In the genomic region with DNA sequence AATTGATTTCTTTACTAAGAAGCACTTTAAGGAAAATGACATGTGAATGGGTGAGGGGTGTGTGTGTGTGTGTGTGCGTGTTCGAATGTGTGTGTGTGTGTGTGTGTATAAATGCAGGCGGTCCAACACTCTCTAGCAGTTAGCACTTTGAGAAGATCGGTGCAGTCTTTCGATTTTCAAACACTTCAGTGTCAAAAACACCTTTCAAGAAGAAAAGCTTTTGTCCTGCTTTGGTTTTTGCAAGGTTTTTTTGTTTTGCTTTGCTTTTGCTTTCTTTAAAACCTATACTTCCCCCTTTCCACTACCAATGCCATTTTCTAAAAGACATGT, we compare ENCODE assay signal across 9 mouse cellular contexts. TPM values are rescaled to one million over a fixed set of nuclear protein-coding genes. Genes with fewer than 3 reads are reported as not detected.
DNase-seq lines count a peak whose midpoint lies in the region; ATAC-seq and TF ChIP-seq lines count a peak whose summit lies in the region.
"Had no signal": no experiment of that assay in that cellular context is flagged by ENCODE, and none has a peak within 500 bp of the region (broad histone marks: within the 10 kb centered on the region; RNA-seq: fewer than 3 reads in every experiment).

No protein-coding gene starts in this region.

- TF ChIP-seq CTCF in midbrain, postnatal 0 days (IDR thresholded peaks at IDR 0.05), result no peak

- H3K9ac ChIP-seq in kidney, embryonic 14.5 days (ENCODE audit: low read depth, low read length), result peak overlapping the region; percentile 90
- peak overlapping the region; percentile 86 for H3K9ac ChIP-seq in hindbrain, embryonic 16.5 days (ENCODE audit: low read depth, low read length)
- peak overlapping the region; percentile 71 for H3K9ac ChIP-seq in midbrain, postnatal 0 days (replicated peaks; ENCODE audit: low read length, poor library complexity, severe bottlenecking)

- 14% methylated on average over 5 of the region's 5 CpGs for WGBS in kidney, embryonic 14.5 days
- 11% methylated on average over 5 of the region's 5 CpGs for WGBS in hindbrain, embryonic 16.5 days
- 13% methylated on average over 5 of the region's 5 CpGs for WGBS in midbrain, postnatal 0 days

- peaks cover 9% of the 10 kb centered on the region; the same call in 1 of the 2 replicates for H3K4me1 ChIP-seq in kidney, embryonic 14.5 days (ENCODE audit: control insufficient read depth, insufficient read depth, low read length)
- peaks cover 17% of the 10 kb centered on the region for H3K4me1 ChIP-seq in hindbrain, embryonic 16.5 days (ENCODE audit: control insufficient read depth, insufficient read depth, low read depth, low read length)
- 0 out of 2 replicates have a peak, but pooled peaks cover 2% of the 10 kb centered on the region for H3K4me1 ChIP-seq in midbrain, postnatal 0 days (ENCODE audit: insufficient read depth, low read length)

- H3K27ac ChIP-seq in kidney, embryonic 14.5 days (ENCODE audit: low read depth, low read length), result peak overlapping the region; percentile 94; the same call in 1 of the 2 replicates
- peak overlapping the region; percentile 94 for H3K27ac ChIP-seq in hindbrain, embryonic 16.5 days (ENCODE audit: low read depth, low read length)
- H3K27ac ChIP-seq in midbrain, postnatal 0 days (ENCODE audit: low read depth, low read length), result peak overlapping the region; percentile 85; the same call in 1 of the 2 replicates

- ATAC-seq in kidney, embryonic 14.5 days (ENCODE audit: low FRiP score, low TSS enrichment), result no peak
- ATAC-seq in hindbrain, embryonic 16.5 days, result no peak
- ATAC-seq in midbrain, postnatal 0 days (ENCODE audit: low FRiP score), result no peak
- ATAC-seq in megakaryocyte progenitor cell, adult 5-6 weeks (replicated peaks; ENCODE audit: poor library complexity), result no peak

- H3K27me3 ChIP-seq in kidney, embryonic 14.5 days (ENCODE audit: control insufficient read depth, insufficient read depth, low read length), result no peaks in the 10 kb centered on the region
- H3K27me3 ChIP-seq in hindbrain, embryonic 16.5 days (replicated peaks; ENCODE audit: control insufficient read depth, insufficient read depth, low read length), result no peaks in the 10 kb centered on the region
- no peaks in the 10 kb centered on the region for H3K27me3 ChIP-seq in midbrain, postnatal 0 days (ENCODE audit: insufficient read depth, low read length)

- DNase-seq in kidney, postnatal 10 days, result no peak
- DNase-seq in NIH3T3 (ENCODE audit: low read depth), result peak; percentile 42
- DNase-seq in midbrain, postnatal 0 days (ENCODE audit: low spot score), result no peak
- DNase-seq in c-Kit-positive CD71-positive TER-119-positive erythroid progenitor cells, embryonic 14.5 days (ENCODE audit: low spot score), result no peak
- DNase-seq in spleen, adult 12 weeks (ENCODE audit: low spot score), result no peak
- DNase-seq: layer of hippocampus, adult 9-11 months had no signal

- H3K9me3 ChIP-seq in kidney, embryonic 14.5 days (ENCODE audit: control insufficient read depth, low read length), result no peaks in the 10 kb centered on the region
- H3K9me3 ChIP-seq in hindbrain, embryonic 16.5 days (ENCODE audit: control insufficient read depth, low read length), result no peaks in the 10 kb centered on the region
- H3K9me3 ChIP-seq in midbrain, postnatal 0 days (ENCODE audit: low read length), result no peaks in the 10 kb centered on the region

- peak overlapping the region; percentile 59 for H3K4me2 ChIP-seq in kidney, embryonic 14.5 days (replicated peaks; ENCODE audit: low read depth, low read length)
- H3K4me2 ChIP-seq in hindbrain, embryonic 16.5 days (ENCODE audit: low read length), result peak overlapping the region; percentile 88
- peak overlapping the region; percentile 90 for H3K4me2 ChIP-seq in midbrain, postnatal 0 days (ENCODE audit: low read depth, low read length, poor library complexity, severe bottlenecking)

- peaks cover 30% of the 10 kb centered on the region for H3K36me3 ChIP-seq in kidney, embryonic 14.5 days (ENCODE audit: control insufficient read depth, insufficient read depth, low read length)
- peaks cover under 1% of the 10 kb centered on the region; the same call in 1 of the 2 replicates for H3K36me3 ChIP-seq in hindbrain, embryonic 16.5 days (ENCODE audit: control insufficient read depth, insufficient read depth, low read length)
- H3K36me3 ChIP-seq in midbrain, postnatal 0 days (ENCODE audit: insufficient read depth, low read length), result peaks cover 8% of the 10 kb centered on the region; the same call in 1 of the 2 replicates

- H3K4me3 ChIP-seq in kidney, embryonic 14.5 days (ENCODE audit: low read length), result peak overlapping the region; percentile 84
- peak overlapping the region; percentile 95 for H3K4me3 ChIP-seq in hindbrain, embryonic 16.5 days (ENCODE audit: low read length)
- H3K4me3 ChIP-seq in midbrain, postnatal 0 days (ENCODE audit: low read depth, low read length), result peak overlapping the region; percentile 96

RNA-seq across cellular contexts. Expression of gene Arid4a, which starts 1.4 kb away (rescaled TPM):
- polyA plus RNA-seq in kidney, embryonic 14.5 days (2014; fragmentation: Nextera tagmentation; extraction: Ambion mirVana), result 24.2 and 37.7 TPM in 2 replicates
- polyA plus RNA-seq in hindbrain, embryonic 16.5 days (2015; fragmentation: Nextera tagmentation; extraction: Ambion mirVana), result 41.4 and 41.7 TPM in 2 replicates
- total RNA-seq in midbrain, postnatal 0 days (2014; rRNA removed), result 11.0 and 11.1 TPM in 2 replicates
- 40.0 and 43.4 TPM in 2 replicates for polyA plus RNA-seq in midbrain, postnatal 0 days (2015; fragmentation: Nextera tagmentation; extraction: Ambion mirVana)
- total RNA-seq in megakaryocyte progenitor cell, adult 5-6 weeks (2015), result 25.8 and 26.6 TPM in 2 replicates
- total RNA-seq in megakaryocyte progenitor cell, adult 5-6 weeks (2017), result 36.6 and 47.5 TPM in 2 replicates

RNA-seq across cellular contexts. Expression of gene Psma3, which starts 42.8 kb away (rescaled TPM):
- 686 and 801 TPM in 2 replicates for polyA plus RNA-seq in kidney, embryonic 14.5 days (2014; fragmentation: Nextera tagmentation; extraction: Ambion mirVana)
- polyA plus RNA-seq in hindbrain, embryonic 16.5 days (2015; fragmentation: Nextera tagmentation; extraction: Ambion mirVana), result 489 and 503 TPM in 2 replicates
- 116 and 131 TPM in 2 replicates for total RNA-seq in midbrain, postnatal 0 days (2014; rRNA removed)
- polyA plus RNA-seq in midbrain, postnatal 0 days (2015; fragmentation: Nextera tagmentation; extraction: Ambion mirVana), result 505 and 509 TPM in 2 replicates
- 402 and 411 TPM in 2 replicates for total RNA-seq in megakaryocyte progenitor cell, adult 5-6 weeks (2015)
- 408 and 433 TPM in 2 replicates for total RNA-seq in megakaryocyte progenitor cell, adult 5-6 weeks (2017)
